Mouse (Mus musculus) macrophage (primary cell): ENCODE measurements around the gene Zkscan1. TPM values are rescaled to one million over a fixed set of nuclear protein-coding genes. Genes with fewer than 3 reads are reported as not detected.

Experiments used
- H3K27ac ChIP-seq: fragments of 350-480 bp; formaldehyde crosslinking; 2 replicates; pipeline ENCODE4 v1.9.0; 2021
- H3K36me3 ChIP-seq: fragments of 350-480 bp; formaldehyde crosslinking; 2 replicates; pipeline ENCODE4 v1.9.0; 2021; ENCODE audit errors: inconsistent target
- H3K4me3 ChIP-seq: fragments of 350-480 bp; formaldehyde crosslinking; 2 replicates; pipeline ENCODE4 v1.9.0; 2021; ENCODE audit errors: inconsistent target
- H3K79me2 ChIP-seq: fragments of 350-480 bp; formaldehyde crosslinking; 2 replicates; pipeline ENCODE4 v1.9.0; 2021; ENCODE audit errors: inconsistent target
- WGBS: methylation state at CpG from one replicate; pipeline ENCODE4 v1.1.7; 2026; ENCODE audit warnings: inconsistent platforms; ENCODE audit not compliant: missing documents; 5-methylcytosine and 5-hydroxymethylcytosine counted together
- polyA plus RNA-seq: library from polyadenylated mRNA; stranded (reverse); fragments of 250-400 nt; gene quantifications from 3 replicates; pipeline ENCODE4 v1.2.4, GENCODE M21; 2018; ENCODE audit warnings: inconsistent platforms

The Zkscan1 gene
- polyA plus RNA-seq, 1 experiment from 2014 or later: 8.7 TPM

- Histone ChIP-seq H3K79me2 (no peaks in the 10 kb centered on the region), H3K4me3 (no peak overlapping the region), H3K27ac (no peak overlapping the region), H3K36me3 (peaks cover 16% of the 10 kb centered on the region; the same call in 1 of the 2 replicates)
- 86% methylated on average over 3 of the region's 3 CpGs for WGBS
Measured at GRCm38 (mm10) chr5:138154390-138154789, 69.5 kb downstream of the Zkscan1 start.

- H3K27ac ChIP-seq: 0 out of 2 replicates have a peak within 1 kb of the TSS, but pooled peaks have one; percentile 13
- no peaks in the 10 kb centered on the region for H3K79me2 ChIP-seq
- H3K4me3 ChIP-seq: peak within 1 kb of the TSS; percentile 76
- H3K36me3 ChIP-seq: peaks cover 12% of the 10 kb centered on the region; the same call in 1 of the 2 replicates
- 2% methylated on average over 31 of the region's 31 CpGs for WGBS
Measured at GRCm38 (mm10) chr5:138155443-138155976, 70.6 kb downstream of the Zkscan1 start, which contains the start of gene Zfp113. Gene Zfp113 (minus strand): TSS chr5:138155744.

Other genes starting within 250 kb of the Zkscan1 start
- 5.9 to 17.4 TPM (median 7.6 TPM) in 3 replicates for gene Pilra, start 248.8 kb upstream of the Zkscan1 start, polyA plus RNA-seq
- 7.2 to 9.0 TPM (median 7.9 TPM) in 3 replicates for gene Pilrb1, start 227.0 kb upstream of the Zkscan1 start, polyA plus RNA-seq
- 12.2 to 15.9 TPM (median 14.4 TPM) in 3 replicates for gene Pilrb2, start 213.3 kb upstream of the Zkscan1 start, polyA plus RNA-seq
- gene Cyp3a13, start 163.5 kb upstream of the Zkscan1 start, polyA plus RNA-seq: not detected in 3 replicates
- not detected in 3 replicates for gene Gjc3, start 122.0 kb upstream of the Zkscan1 start, polyA plus RNA-seq
- not detected in 3 replicates for gene Azgp1, start 103.6 kb upstream of the Zkscan1 start, polyA plus RNA-seq
- not detected in 3 replicates for gene Smok3a, start 63.8 kb upstream of the Zkscan1 start, polyA plus RNA-seq
- gene Smok3b, start 63.7 kb upstream of the Zkscan1 start, polyA plus RNA-seq: not detected in 3 replicates
- gene Smok3c, start 31.9 kb upstream of the Zkscan1 start, polyA plus RNA-seq: not detected in 3 replicates
- 9.8 to 15.5 TPM (median 15.2 TPM) in 3 replicates for gene Zscan21, start 31.8 kb downstream of the Zkscan1 start, polyA plus RNA-seq
- 2.2 to 3.5 TPM (median 2.5 TPM) in 3 replicates for gene Zfp113, start 70.7 kb downstream of the Zkscan1 start, polyA plus RNA-seq
- 66.2 to 101 TPM (median 71.0 TPM) in 3 replicates for gene Cops6, start 76.0 kb downstream of the Zkscan1 start, polyA plus RNA-seq
- 10.2 to 20.8 TPM (median 13.0 TPM) in 3 replicates for gene Ap4m1, start 86.9 kb downstream of the Zkscan1 start, polyA plus RNA-seq
- gene Mcm7, start 87.3 kb downstream of the Zkscan1 start, polyA plus RNA-seq: 7.1 to 61.8 TPM (median 13.3 TPM) in 3 replicates
- gene Taf6, start 102.4 kb downstream of the Zkscan1 start, polyA plus RNA-seq: 21.9 to 33.7 TPM (median 32.0 TPM) in 3 replicates
- 15.8 to 21.3 TPM (median 16.0 TPM) in 3 replicates for gene Cnpy4, start 102.4 kb downstream of the Zkscan1 start, polyA plus RNA-seq
- 3.3 to 5.8 TPM (median 5.4 TPM) in 3 replicates for gene Mblac1, start 109.2 kb downstream of the Zkscan1 start, polyA plus RNA-seq
- 21.3 to 30.2 TPM (median 28.7 TPM) in 3 replicates for gene Nxpe5, start 140.8 kb downstream of the Zkscan1 start, polyA plus RNA-seq
- 32.5 to 106 TPM (median 78.4 TPM) in 3 replicates for gene Lamtor4, start 170.4 kb downstream of the Zkscan1 start, polyA plus RNA-seq
- gene BC037034, start 178.9 kb downstream of the Zkscan1 start, polyA plus RNA-seq: 25.8 to 46.6 TPM (median 43.8 TPM) in 3 replicates
- 0.12 TPM in 1 of 3 replicates, not detected in the others for gene Gal3st4, start 187.8 kb downstream of the Zkscan1 start, polyA plus RNA-seq
- not detected in 3 replicates for gene Gm43720, start 194.9 kb downstream of the Zkscan1 start, polyA plus RNA-seq
- 0.14 to 0.54 TPM (median 0.29 TPM) in 3 replicates for gene Gpc2, start 194.9 kb downstream of the Zkscan1 start, polyA plus RNA-seq
- gene Stag3, start 195.2 kb downstream of the Zkscan1 start, polyA plus RNA-seq: 0.19 to 0.41 TPM (median 0.29 TPM) in 3 replicates